Comparison of ENCODE assay signal across 13 mouse cellular contexts in the genomic region with DNA sequence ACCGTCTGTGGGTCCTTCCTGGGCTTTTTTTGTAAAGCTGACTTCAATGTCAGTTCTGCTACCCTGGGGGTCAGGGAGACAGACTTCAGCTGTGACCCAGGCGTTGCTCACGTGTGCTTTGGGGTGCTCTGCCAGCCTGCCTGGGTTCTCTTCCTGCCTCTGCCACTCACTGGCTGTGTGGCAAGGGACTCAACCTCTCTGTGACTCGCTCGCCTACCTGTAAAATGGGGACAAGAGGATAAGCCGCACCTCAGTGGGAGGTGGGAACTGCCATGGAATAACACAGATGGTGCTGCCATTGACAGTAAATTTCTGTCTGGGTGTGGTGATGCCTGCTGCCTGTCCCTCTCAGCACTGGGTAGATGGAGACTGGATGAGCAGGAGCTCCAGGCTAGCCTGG.
A peak's percentile ranks its signal among the peaks of the same experiment; 100 is the strongest.
DNase-seq lines count a peak whose midpoint lies in the region; ATAC-seq lines count a peak whose summit lies in the region.
"Had no signal": no experiment of that assay in that cellular context is flagged by ENCODE, and none has a peak within 500 bp of the region (broad histone marks: within the 10 kb centered on the region; RNA-seq: fewer than 3 reads in every experiment).

No protein-coding gene starts in this region.

- 0 out of 2 replicates have a peak overlapping the region, but pooled peaks have one; percentile 11 for H3K9ac ChIP-seq in heart, embryonic 12.5 days
- H3K9ac ChIP-seq in kidney, embryonic 16.5 days (replicated peaks; ENCODE audit: low read length): no peak overlapping the region
- H3K9ac ChIP-seq in midbrain, embryonic 13.5 days (replicated peaks): no peak overlapping the region
- H3K9ac ChIP-seq in midbrain, embryonic 16.5 days (ENCODE audit: low read depth, low read length): no peak overlapping the region
- H3K9ac ChIP-seq: embryonic facial prominence, embryonic 12.5 days; hindbrain, embryonic 15.5 days had no signal

- H3K9me3 ChIP-seq in heart, embryonic 12.5 days (replicated peaks): no peaks in the 10 kb centered on the region
- no peaks in the 10 kb centered on the region for H3K9me3 ChIP-seq in kidney, embryonic 16.5 days (ENCODE audit: low read length)
- H3K9me3 ChIP-seq in midbrain, embryonic 13.5 days: no peaks in the 10 kb centered on the region
- H3K9me3 ChIP-seq in midbrain, embryonic 16.5 days (replicated peaks; ENCODE audit: control insufficient read depth, low read length, poor library complexity, severe bottlenecking): no peaks in the 10 kb centered on the region
- H3K9me3 ChIP-seq: embryonic facial prominence, embryonic 12.5 days; hindbrain, embryonic 15.5 days had no signal

- DNase-seq in heart, postnatal 25 days (ENCODE audit: low spot score): no peak
- DNase-seq in kidney, postnatal 10 days: no peak
- DNase-seq in urinary bladder, postnatal 25 days (ENCODE audit: low spot score): no peak
- DNase-seq: adrenal gland, postnatal 36 days; cerebellum, adult 9-10 months; kidney, postnatal 14 days; right cerebral cortex, postnatal 25 days had no signal

- WGBS in heart, embryonic 12.5 days: 88% methylated on average over 6 of the region's 6 CpGs
- 87% methylated on average over 6 of the region's 6 CpGs for WGBS in kidney, embryonic 16.5 days
- 80% methylated on average over 6 of the region's 6 CpGs for WGBS in midbrain, embryonic 13.5 days
- 87% methylated on average over 6 of the region's 6 CpGs for WGBS in midbrain, embryonic 16.5 days

- intact Hi-C loops in heart, postnatal 25 days (cut with DNase I): no loop called here

- ATAC-seq in heart, embryonic 12.5 days (ENCODE audit: insufficient number of reproducible peaks, low FRiP score): no peak
- no peak for ATAC-seq in kidney, embryonic 16.5 days (ENCODE audit: low FRiP score, low TSS enrichment)
- ATAC-seq in midbrain, embryonic 13.5 days: no peak
- ATAC-seq in midbrain, embryonic 16.5 days: no peak

- no peak overlapping the region for H3K4me2 ChIP-seq in heart, embryonic 12.5 days
- H3K4me2 ChIP-seq in kidney, embryonic 16.5 days (replicated peaks; ENCODE audit: low read depth, low read length): no peak overlapping the region
- no peak overlapping the region for H3K4me2 ChIP-seq in midbrain, embryonic 13.5 days (replicated peaks)
- no peak overlapping the region for H3K4me2 ChIP-seq in midbrain, embryonic 16.5 days (ENCODE audit: low read length)
- H3K4me2 ChIP-seq: embryonic facial prominence, embryonic 12.5 days; hindbrain, embryonic 15.5 days had no signal

- H3K27ac ChIP-seq in heart, embryonic 12.5 days (ENCODE audit: poor library complexity, severe bottlenecking): peak overlapping the region; percentile 65; the same call in 1 of the 2 replicates
- H3K27ac ChIP-seq in kidney, embryonic 16.5 days (ENCODE audit: low read length): 0 out of 2 replicates have a peak overlapping the region, but pooled peaks have one; percentile 27
- H3K27ac ChIP-seq in midbrain, embryonic 13.5 days: peak overlapping the region; percentile 68; the same call in 1 of the 2 replicates
- no peak overlapping the region for H3K27ac ChIP-seq in midbrain, embryonic 16.5 days (ENCODE audit: low read length)
- H3K27ac ChIP-seq: embryonic facial prominence, embryonic 12.5 days had no signal

- no peaks in the 10 kb centered on the region for H3K36me3 ChIP-seq in heart, embryonic 12.5 days
- H3K36me3 ChIP-seq in kidney, embryonic 16.5 days (ENCODE audit: insufficient read depth, low read length): no peaks in the 10 kb centered on the region
- H3K36me3 ChIP-seq in midbrain, embryonic 13.5 days: no peaks in the 10 kb centered on the region
- no peaks in the 10 kb centered on the region for H3K36me3 ChIP-seq in midbrain, embryonic 16.5 days (ENCODE audit: control insufficient read depth, insufficient read depth, low read length)
- H3K36me3 ChIP-seq: embryonic facial prominence, embryonic 12.5 days; hindbrain, embryonic 15.5 days had no signal

- H3K4me3 ChIP-seq in heart, embryonic 12.5 days: no peak overlapping the region
- H3K4me3 ChIP-seq in kidney, embryonic 16.5 days (ENCODE audit: low read length): no peak overlapping the region
- no peak overlapping the region for H3K4me3 ChIP-seq in midbrain, embryonic 13.5 days (replicated peaks)
- H3K4me3 ChIP-seq in midbrain, embryonic 16.5 days (ENCODE audit: low read depth, low read length): no peak overlapping the region
- H3K4me3 ChIP-seq: embryonic facial prominence, embryonic 12.5 days; hindbrain, embryonic 15.5 days had no signal

- no peaks in the 10 kb centered on the region for H3K27me3 ChIP-seq in heart, embryonic 12.5 days (replicated peaks)
- H3K27me3 ChIP-seq in kidney, embryonic 16.5 days (ENCODE audit: insufficient read depth, low read length): no peaks in the 10 kb centered on the region
- H3K27me3 ChIP-seq in midbrain, embryonic 13.5 days: no peaks in the 10 kb centered on the region
- H3K27me3 ChIP-seq in midbrain, embryonic 16.5 days (ENCODE audit: control insufficient read depth, insufficient read depth, low read depth, low read length): no peaks in the 10 kb centered on the region
- H3K27me3 ChIP-seq: embryonic facial prominence, embryonic 12.5 days; hindbrain, embryonic 15.5 days had no signal

- H3K4me1 ChIP-seq in heart, embryonic 12.5 days (replicated peaks): peaks cover 98% of the 10 kb centered on the region
- peaks cover 76% of the 10 kb centered on the region for H3K4me1 ChIP-seq in kidney, embryonic 16.5 days (ENCODE audit: insufficient read depth, low read length)
- peaks cover 100% of the 10 kb centered on the region for H3K4me1 ChIP-seq in midbrain, embryonic 13.5 days (replicated peaks)
- peaks cover 84% of the 10 kb centered on the region for H3K4me1 ChIP-seq in midbrain, embryonic 16.5 days (ENCODE audit: control insufficient read depth, insufficient read depth, low read length)
